Mouse (Mus musculus): ENCODE data around the gene Tgfbr3l.

DNA sequence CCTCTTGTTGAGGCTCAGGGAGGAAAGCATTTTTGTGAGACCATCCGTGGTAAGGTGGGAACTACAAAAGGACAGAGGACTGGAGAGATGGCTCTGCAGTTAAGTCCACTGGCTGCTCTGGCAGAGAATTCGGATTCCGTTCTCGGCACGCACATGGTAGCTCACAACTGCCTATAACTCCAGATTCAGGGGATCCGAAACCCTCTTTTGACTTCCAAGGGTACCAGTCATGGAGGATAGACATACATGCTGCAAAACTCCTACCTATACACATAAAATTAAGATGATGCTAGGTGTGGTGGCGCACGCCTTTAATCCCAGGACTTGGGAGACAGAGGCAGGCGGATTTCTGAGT, 28.1 kb downstream of the Tgfbr3l start:
- no peak for TF ChIP-seq HCFC1 (IDR thresholded peaks at IDR 0.05; ENCODE audit: borderline replicate concordance, insufficient read depth, low read length)
- no peak for TF ChIP-seq ZNF384 (IDR thresholded peaks at IDR 0.05; ENCODE audit: low read depth, low read length)
- TF ChIP-seq MAFK (IDR thresholded peaks at IDR 0.05; ENCODE audit: insufficient read depth, low read depth, low read length) = no peak
